Mouse (Mus musculus) neutrophil, adult 83 days (primary cell): ENCODE results near the gene Syncrip. TPM values are rescaled to one million over a fixed set of nuclear protein-coding genes. Genes with fewer than 3 reads are reported as not detected.

Experiments used
- total RNA-seq, 2 experiments: library from RNA; stranded (reverse); gene quantifications; one replicate each; pipeline ENCODE4 v1.2.4; 2023

Syncrip gene
- total RNA-seq, result 10 to 100 TPM; 60.8 to 64.5 TPM

DNA sequence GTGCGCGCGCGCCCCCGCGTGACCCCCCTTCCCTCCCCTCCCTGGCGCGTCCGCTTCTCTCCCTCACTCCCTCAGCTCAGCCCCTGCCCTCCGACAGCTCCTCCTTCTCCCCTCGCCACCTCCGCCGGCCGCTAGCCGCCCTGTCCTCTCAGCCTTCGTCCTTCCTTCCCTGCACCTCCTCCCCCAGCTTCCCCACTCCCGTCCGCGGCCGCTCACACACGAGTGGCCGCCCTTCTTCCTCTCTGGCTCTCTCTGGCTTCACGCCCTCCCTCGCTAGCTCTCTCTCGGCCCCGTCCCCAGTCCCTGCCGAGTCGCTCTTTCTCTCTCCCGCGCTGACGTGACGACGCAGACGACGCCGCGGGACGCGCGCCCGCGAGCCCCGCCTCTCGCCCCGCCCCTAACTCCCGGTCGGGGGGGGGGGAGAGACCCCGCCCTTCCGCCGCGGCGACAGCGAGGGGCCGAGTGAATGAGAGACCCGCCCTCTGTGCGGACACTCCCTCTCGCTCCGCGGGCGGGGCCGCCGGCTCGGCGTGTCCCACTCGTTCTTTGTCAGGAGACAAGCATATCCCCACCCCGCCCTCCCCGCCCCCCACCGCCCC, at the start of gene Syncrip:
Gene Syncrip, minus strand, starts transcription at position 345 of the 599 bp plus-strand sequence.

DNA sequence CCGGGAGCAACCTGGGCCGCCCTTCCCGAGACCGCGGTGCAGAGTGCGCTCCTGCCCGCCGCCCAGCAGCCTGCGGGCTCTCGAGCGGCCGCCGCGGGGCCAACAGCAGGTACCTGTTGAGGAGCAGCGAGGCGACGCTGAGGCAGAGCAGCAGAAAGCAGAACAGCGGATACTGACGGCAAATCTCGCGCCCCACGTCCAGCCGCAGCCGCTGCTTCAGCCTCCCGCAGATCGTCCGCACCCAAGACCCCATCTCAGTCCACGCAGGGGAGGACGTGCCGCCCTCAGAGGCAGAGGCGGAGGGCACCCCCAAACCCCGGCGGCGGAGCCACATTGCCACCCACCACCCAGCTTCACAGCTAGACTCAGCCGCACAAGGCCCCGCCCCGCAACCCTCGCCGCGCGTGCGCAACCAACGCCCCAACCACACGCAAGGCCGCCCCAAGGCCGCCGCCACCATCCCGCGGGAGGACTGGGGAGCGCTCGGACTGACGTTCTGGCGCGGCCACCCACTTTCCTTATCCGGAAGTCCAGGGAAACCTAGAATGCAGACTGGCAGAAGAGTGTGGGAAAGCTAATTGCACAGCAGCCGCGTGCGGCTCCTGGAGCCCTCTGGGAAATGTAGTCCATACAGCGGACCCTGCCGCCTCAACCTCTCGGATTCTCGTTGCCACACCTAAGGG, 43.7 kb downstream of the Syncrip start, which contains the start of gene Snx14:
Gene Snx14, minus strand, starts transcription at position 404 of the 683 bp plus-strand sequence.

Other genes starting within 250 kb of the Syncrip start
- gene Nt5e, start 155.4 kb downstream of the Syncrip start, total RNA-seq, result 10 to 100 TPM; 61.2 to 67.0 TPM
- 10 to 100 TPM; 17.4 to 18.2 TPM for gene Snx14, start 43.6 kb downstream of the Syncrip start, total RNA-seq
- gene Gm20537, start 26.0 kb downstream of the Syncrip start, total RNA-seq, result 1 to 10 TPM in 1 of 2 experiments, not detected in 1; 2.3 TPM
- 10 to 100 TPM in 1 of 2 experiments, 1 to 10 TPM in 1; 9.9 to 12.7 TPM for gene Zfp949, start 65.4 kb upstream of the Syncrip start, total RNA-seq
- gene Trim43a, start 98.3 kb upstream of the Syncrip start, total RNA-seq, result not detected
- gene Mthfsl, start 237.7 kb upstream of the Syncrip start, total RNA-seq, result 10 to 100 TPM; 53.6 to 62.2 TPM
- 1 to 10 TPM; 1.1 to 2.4 TPM for gene Bcl2a1d, start 249.3 kb upstream of the Syncrip start, total RNA-seq